Mouse (Mus musculus): ENCODE measurements around the gene Il34. TPM values are rescaled to one million over a fixed set of nuclear protein-coding genes. Genes with fewer than 3 reads are reported as not detected.

The Il34 gene
- polyA plus RNA-seq, 1 experiment from 2014 or later: 1.1 TPM

DNA sequence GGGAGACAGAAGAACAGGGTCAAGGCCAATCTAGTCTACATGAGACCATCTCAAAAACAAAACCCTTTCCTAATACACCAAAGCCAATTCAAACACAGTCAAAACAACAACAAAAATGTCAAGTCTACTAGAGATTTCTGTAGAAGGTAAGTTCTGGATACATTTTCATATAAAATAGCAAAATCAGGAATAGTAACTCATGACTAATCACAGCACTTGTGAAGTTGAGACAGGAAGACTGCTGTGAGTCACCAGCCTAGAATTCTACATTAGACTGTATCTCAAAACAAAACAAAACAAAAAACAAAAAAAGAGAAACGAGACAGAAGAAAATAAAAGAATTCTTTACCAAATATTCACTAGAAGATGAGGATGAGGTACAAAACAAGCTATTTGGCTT lies 19.1 kb upstream of the Il34 start:
- Histone ChIP-seq H3K36me3 (peaks cover 97% of the 10 kb centered on the region), H3K9ac (replicated peaks) (no peak overlapping the region), H3K9me3 (no peaks in the 10 kb centered on the region), H3K27me3 (no peaks in the 10 kb centered on the region), H3K27ac (replicated peaks) (no peak overlapping the region), H3K4me2 (replicated peaks) (no peak overlapping the region), H3K4me1 (no peaks in the 10 kb centered on the region), H3K4me3 (no peak overlapping the region)
- 94% methylated on average over 1 of the region's 1 CpGs for WGBS
- no peak for ATAC-seq (ENCODE audit: low FRiP score, low read depth)

DNA sequence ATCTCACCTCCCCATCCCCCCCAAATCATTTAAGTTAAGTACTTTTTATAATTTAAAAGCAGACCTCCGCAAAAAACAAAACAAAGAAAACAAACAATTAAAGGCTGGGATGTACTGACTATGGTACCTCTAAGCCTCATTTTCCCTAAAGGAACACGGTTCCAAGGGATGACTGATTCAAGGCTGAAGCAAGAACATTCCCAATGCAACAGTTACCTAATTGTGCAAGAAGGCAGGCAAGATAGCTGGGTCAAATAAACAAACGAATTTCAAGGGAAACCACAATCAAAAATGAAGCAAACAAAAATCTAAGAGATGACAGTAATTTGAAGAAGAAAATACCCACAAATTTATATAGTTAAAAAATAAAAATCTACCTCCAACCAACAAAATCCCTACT lies 16.2 kb upstream of the Il34 start:
- no peaks in the 10 kb centered on the region for H3K9me3 ChIP-seq
- H3K27ac ChIP-seq (replicated peaks): no peak overlapping the region
- no peak overlapping the region for H3K4me3 ChIP-seq
- H3K27me3 ChIP-seq: no peaks in the 10 kb centered on the region
- H3K9ac ChIP-seq (replicated peaks): no peak overlapping the region
- no peak for ATAC-seq (ENCODE audit: low FRiP score, low read depth)
- no peaks in the 10 kb centered on the region for H3K4me1 ChIP-seq
- WGBS: 92% methylated on average over 3 of the region's 3 CpGs
- H3K36me3 ChIP-seq: peaks cover 99% of the 10 kb centered on the region
- no peak overlapping the region for H3K4me2 ChIP-seq (replicated peaks)

DNA sequence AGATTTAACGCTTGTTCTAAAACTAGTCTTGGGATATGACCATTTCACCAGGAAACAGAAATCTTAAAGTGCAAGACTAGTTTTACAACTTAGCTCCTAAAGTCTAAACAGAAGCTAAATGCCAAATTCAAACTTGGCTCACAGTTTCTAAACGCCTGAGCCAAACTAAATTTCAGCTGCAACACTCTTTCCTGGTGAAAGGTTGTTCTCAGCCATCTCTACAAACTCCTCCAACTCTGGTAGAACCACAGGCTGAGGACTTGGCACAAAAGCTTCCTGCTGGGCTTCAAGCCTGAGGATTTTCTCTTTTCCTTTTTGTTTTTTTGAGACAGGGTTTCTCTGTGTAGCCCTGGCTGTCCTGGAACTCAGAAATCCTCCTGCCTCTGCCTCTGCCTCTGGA lies 14.5 kb upstream of the Il34 start:
- Histone ChIP-seq H3K36me3 (peaks cover 99% of the 10 kb centered on the region), H3K4me1 (no peaks in the 10 kb centered on the region), H3K9me3 (no peaks in the 10 kb centered on the region), H3K27me3 (no peaks in the 10 kb centered on the region), H3K4me3 (no peak overlapping the region), H3K4me2 (replicated peaks) (no peak overlapping the region), H3K9ac (replicated peaks) (no peak overlapping the region), H3K27ac (replicated peaks) (no peak overlapping the region)
- ATAC-seq (ENCODE audit: low FRiP score, low read depth): no peak
- WGBS: 98% methylated on average over 2 of the region's 2 CpGs

DNA sequence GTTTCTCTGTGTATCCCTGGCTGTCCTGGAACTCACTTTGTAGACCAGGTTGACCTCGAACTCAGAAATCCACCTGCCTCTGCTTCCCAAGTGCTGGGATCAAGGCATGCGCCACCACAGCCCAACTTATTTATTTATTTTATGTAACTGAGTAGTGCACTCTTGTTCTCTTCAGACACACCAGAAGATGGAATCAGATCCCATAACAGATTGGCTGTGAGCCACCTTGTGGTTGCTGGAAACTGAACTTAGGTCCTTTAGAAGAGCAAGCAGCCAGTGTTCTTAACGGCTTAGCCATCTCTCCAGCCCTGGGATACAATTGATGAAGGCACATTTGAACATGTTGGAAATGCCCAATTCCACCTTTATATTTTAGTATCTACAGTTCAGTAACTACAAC lies 12.9 kb upstream of the Il34 start:
- no peak overlapping the region for H3K4me3 ChIP-seq
- no peak overlapping the region for H3K27ac ChIP-seq (replicated peaks)
- H3K27me3 ChIP-seq: no peaks in the 10 kb centered on the region
- peaks cover 100% of the 10 kb centered on the region for H3K36me3 ChIP-seq
- 93% methylated on average over 3 of the region's 3 CpGs for WGBS
- no peaks in the 10 kb centered on the region for H3K4me1 ChIP-seq
- H3K9me3 ChIP-seq: no peaks in the 10 kb centered on the region
- H3K4me2 ChIP-seq (replicated peaks): no peak overlapping the region
- no peak for ATAC-seq (ENCODE audit: low FRiP score, low read depth)
- no peak overlapping the region for H3K9ac ChIP-seq (replicated peaks)

DNA sequence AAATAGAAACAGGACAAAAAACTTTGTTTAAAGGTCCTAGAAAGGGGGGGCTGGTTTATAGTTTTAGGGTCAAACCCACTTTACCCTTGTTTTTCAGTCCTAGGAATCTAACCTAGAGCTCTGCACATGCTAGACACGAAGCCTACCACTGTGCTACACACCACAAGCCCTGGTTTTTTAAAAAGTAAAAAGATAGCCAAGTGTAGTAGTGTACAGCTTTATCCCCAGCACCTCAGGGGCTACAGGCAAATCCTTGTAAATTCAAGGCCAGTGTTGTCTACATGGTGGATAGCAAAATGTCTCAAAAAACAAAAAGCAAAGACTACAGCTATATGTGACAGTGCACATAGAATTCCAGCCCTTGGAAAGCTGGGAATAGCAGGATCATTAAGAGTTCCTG lies 11.3 kb upstream of the Il34 start:
- Histone ChIP-seq H3K9me3 (no peaks in the 10 kb centered on the region), H3K4me3 (no peak overlapping the region), H3K27ac (replicated peaks) (no peak overlapping the region), H3K27me3 (no peaks in the 10 kb centered on the region), H3K4me1 (no peaks in the 10 kb centered on the region), H3K4me2 (replicated peaks) (no peak overlapping the region), H3K36me3 (peaks cover 100% of the 10 kb centered on the region), H3K9ac (replicated peaks) (no peak overlapping the region)
- 84% methylated on average over 1 of the region's 1 CpGs for WGBS
- no peak for ATAC-seq (ENCODE audit: low FRiP score, low read depth)

DNA sequence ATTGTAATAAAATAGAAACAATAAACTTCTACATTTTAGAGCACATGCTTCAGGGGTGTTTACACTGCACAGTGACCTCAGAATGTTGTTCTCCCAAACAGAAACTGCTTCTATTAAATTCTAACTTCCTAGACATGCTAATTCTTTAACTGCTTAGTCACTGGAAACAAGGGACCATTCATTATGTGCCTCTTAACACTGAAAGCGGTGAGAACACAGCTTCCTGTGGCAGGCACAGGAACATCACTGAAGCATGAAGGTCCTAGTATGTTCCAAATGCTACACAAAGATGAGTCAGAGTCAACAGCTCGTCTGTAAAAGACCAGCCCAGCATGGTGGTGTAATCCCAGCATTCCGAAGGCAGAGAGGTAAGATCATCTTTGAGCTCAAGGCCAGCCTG lies 9.6 kb upstream of the Il34 start:
- Histone ChIP-seq H3K36me3 (peaks cover 100% of the 10 kb centered on the region), H3K4me1 (no peaks in the 10 kb centered on the region), H3K4me2 (replicated peaks) (no peak overlapping the region), H3K4me3 (no peak overlapping the region), H3K27ac (replicated peaks) (no peak overlapping the region), H3K9ac (replicated peaks) (no peak overlapping the region), H3K27me3 (no peaks in the 10 kb centered on the region), H3K9me3 (no peaks in the 10 kb centered on the region)
- WGBS: 78% methylated on average over 3 of the region's 3 CpGs
- ATAC-seq (ENCODE audit: low FRiP score, low read depth): no peak

DNA sequence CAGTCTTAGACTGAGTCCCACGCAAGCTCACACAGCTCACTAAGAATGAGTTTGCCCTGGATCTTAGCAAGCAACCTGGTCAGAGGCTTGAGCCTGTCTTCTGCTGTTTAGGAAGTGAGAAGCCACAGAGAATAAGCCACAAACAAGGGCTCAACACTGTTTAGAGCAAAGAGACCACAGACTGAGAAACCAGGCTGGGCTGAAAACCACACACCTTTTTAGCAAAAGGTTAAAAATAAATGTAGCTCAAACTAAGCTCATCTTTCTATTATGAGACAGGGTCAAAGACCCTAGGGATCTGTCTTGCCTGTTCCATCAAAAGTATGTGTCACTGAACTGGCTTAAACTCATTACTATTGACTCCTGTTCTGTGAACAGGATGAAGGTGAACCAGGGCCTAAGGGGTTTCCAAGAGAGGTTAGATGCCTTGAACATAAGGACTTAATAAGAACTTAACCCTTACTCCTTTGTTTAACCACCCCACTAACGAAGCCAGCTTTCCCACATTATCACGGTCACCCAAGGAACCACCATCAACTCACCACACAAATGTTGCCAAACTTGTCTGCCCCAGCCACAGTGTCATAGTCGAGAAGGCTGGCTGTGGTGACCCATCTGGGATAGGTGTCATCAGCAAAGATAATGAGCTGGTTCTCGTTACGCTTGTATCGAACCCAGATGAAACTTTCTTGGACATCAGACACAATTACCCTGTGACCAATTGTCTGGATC lies 7.5 kb upstream of the Il34 start:
- Histone ChIP-seq H3K36me3 (peaks cover 100% of the 10 kb centered on the region), H3K27ac (replicated peaks) (no peak overlapping the region), H3K4me3 (no peak overlapping the region), H3K9me3 (no peaks in the 10 kb centered on the region), H3K9ac (replicated peaks) (no peak overlapping the region), H3K27me3 (no peaks in the 10 kb centered on the region), H3K4me2 (replicated peaks) (no peak overlapping the region), H3K4me1 (no peaks in the 10 kb centered on the region)
- no peak for ATAC-seq (ENCODE audit: low FRiP score, low read depth)
- WGBS: 92% methylated on average over 7 of the region's 7 CpGs

DNA sequence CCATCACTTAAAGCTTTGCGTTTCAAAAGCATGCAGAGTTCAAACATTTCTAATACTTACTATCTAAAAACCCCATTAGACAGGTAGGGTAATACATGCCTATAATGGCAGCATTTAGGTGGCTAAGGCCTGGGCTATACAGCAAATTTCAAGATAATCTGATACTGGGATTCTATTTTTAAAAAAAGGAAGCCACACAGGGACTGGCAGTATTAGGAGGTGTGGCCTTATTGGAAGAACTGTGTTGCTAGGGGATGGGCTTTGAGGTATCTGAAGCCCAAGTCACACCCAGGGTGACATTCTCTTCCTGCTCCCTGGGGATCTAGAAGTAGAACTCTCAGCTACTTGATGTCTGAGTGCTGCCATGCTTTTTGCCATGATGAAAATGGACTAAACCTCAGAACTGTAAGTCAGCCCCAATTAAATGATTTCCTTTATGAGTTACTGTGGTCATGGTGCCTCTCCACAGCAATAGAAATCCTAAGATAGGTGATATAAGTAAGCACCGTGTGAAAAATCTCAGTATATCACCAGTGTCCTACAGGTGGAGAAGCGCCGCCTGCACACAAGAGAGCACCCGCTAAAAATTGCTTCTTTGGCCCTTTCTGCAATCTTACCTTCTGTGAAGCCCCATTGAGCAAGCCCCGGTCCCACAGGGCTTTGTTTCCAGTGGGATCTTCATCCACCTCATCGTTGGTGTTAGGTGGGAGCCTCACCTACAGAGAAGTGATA lies 6.8 kb upstream of the Il34 start:
- H3K4me3 ChIP-seq: no peak overlapping the region
- peaks cover 93% of the 10 kb centered on the region for H3K36me3 ChIP-seq
- H3K4me1 ChIP-seq: no peaks in the 10 kb centered on the region
- no peak for ATAC-seq (ENCODE audit: low FRiP score, low read depth)
- no peak overlapping the region for H3K9ac ChIP-seq (replicated peaks)
- 97% methylated on average over 7 of the region's 7 CpGs for WGBS
- H3K9me3 ChIP-seq: no peaks in the 10 kb centered on the region
- H3K27me3 ChIP-seq: no peaks in the 10 kb centered on the region
- no peak overlapping the region for H3K27ac ChIP-seq (replicated peaks)
- no peak overlapping the region for H3K4me2 ChIP-seq (replicated peaks)

DNA sequence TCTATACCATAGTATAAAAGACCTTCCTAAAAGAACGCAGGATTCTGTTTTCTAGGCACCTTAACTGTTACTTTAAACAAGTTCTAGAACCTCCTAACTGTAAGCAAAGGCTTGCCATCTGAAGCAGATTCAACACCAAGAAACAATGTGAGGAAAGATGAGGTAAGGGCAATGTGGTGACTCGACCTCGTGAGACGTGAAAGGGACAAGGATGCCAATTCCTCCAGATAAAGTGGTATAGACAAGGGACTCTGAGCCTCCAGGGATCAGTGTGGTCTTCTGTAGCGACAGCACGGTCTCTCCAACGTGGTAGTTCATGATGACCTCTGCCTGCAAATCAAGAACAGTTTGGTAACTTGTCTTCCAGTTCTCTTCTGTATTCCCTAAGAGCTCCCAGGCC lies 6.1 kb upstream of the Il34 start:
- H3K27me3 ChIP-seq: no peaks in the 10 kb centered on the region
- WGBS: 93% methylated on average over 7 of the region's 7 CpGs

DNA sequence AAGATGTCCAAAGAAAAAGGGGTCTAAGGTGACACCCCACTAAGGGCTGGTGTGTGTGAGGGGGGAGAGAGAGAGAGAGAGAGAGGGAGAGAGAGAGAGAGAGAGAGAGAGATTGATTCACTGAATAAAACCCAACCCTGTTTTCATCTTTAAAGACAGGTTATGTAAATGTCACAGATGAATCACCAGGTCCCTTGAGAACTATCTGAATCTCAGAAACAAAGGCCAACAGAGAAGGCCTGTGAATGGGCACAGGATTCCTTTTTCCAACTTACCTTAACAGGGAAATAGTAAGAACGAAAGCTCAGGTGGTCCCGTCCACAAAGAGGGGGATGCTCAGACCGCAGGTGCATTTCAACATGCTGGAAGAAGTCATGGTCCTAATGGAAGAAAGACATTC lies 5.4 kb upstream of the Il34 start:
- H3K4me1 ChIP-seq: no peaks in the 10 kb centered on the region
- no peaks in the 10 kb centered on the region for H3K27me3 ChIP-seq
- no peak overlapping the region for H3K4me3 ChIP-seq
- no peak overlapping the region for H3K9ac ChIP-seq (replicated peaks)
- WGBS: 97% methylated on average over 3 of the region's 3 CpGs
- ATAC-seq (ENCODE audit: low FRiP score, low read depth): no peak
- H3K4me2 ChIP-seq (replicated peaks): no peak overlapping the region
- H3K27ac ChIP-seq (replicated peaks): no peak overlapping the region
- no peaks in the 10 kb centered on the region for H3K9me3 ChIP-seq
- H3K36me3 ChIP-seq: peaks cover 79% of the 10 kb centered on the region

More for the DNA sequence above, 6.1 kb upstream of the Il34 start:
- Histone ChIP-seq H3K4me3 (no peak overlapping the region), H3K4me1 (no peaks in the 10 kb centered on the region), H3K36me3 (peaks cover 86% of the 10 kb centered on the region), H3K9ac (replicated peaks) (no peak overlapping the region), H3K4me2 (replicated peaks) (no peak overlapping the region), H3K9me3 (no peaks in the 10 kb centered on the region), H3K27ac (replicated peaks) (no peak overlapping the region)
- ATAC-seq (ENCODE audit: low FRiP score, low read depth): no peak

DNA sequence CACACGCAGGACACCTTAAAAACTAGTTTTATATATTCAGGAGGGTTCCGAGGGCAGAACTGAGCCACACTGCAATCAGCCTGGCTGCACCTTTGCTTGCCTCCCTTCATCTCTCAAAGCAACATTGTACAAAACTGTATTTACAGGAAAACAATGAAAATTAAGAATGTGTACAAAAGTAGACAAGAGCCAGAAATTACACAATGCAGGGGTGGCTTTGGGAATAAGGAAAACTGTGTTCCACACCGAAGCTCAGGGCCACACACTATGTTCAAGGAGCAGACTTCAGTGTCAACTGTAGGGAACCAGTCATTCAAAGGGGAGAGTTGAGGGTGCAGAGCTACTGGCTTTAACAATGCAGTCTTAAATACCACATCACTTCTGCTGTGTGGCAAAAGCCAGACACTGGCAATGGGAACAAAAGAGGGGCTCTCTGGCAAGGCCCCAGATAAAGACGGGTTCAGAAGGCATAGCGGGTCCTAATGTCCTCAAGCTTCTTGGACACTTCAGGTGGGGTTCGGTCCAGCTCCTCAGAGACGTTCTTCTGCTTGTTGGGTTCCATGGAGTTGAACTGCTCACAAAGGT lies 4.8 kb upstream of the Il34 start:
- Histone ChIP-seq H3K9me3 (no peaks in the 10 kb centered on the region), H3K4me1 (no peaks in the 10 kb centered on the region), H3K27ac (replicated peaks) (no peak overlapping the region), H3K9ac (replicated peaks) (no peak overlapping the region), H3K27me3 (no peaks in the 10 kb centered on the region), H3K4me3 (no peak overlapping the region), H3K36me3 (peaks cover 74% of the 10 kb centered on the region), H3K4me2 (replicated peaks) (no peak overlapping the region)
- WGBS: 91% methylated on average over 7 of the region's 7 CpGs
- no peak for ATAC-seq (ENCODE audit: low FRiP score, low read depth)

DNA sequence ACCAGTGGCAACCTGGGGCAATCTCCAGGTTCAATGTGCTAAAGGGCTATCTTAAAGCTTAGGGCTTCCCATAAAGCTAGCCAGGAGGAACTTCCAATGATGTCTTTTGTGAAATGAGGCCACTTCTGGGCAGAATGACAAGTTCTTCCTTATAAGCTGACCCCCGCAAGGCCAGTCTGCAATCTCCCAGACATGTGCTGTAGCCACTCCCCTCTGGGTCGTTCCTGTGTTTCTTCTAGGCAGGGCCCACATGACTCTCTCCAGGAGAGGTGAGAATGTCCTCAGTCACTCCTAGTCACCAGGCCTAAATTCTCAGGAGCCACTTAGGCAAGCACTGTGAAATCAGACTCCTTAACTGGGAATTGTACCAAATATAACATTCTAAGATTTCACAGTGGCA lies 4.1 kb upstream of the Il34 start:
- ATAC-seq (ENCODE audit: low FRiP score, low read depth): no peak
- WGBS: 58% methylated on average over 2 of the region's 2 CpGs

More for the DNA sequence above, 4.1 kb upstream of the Il34 start:
- Histone ChIP-seq H3K9me3 (no peaks in the 10 kb centered on the region), H3K4me1 (no peaks in the 10 kb centered on the region), H3K9ac (replicated peaks) (no peak overlapping the region), H3K36me3 (peaks cover 67% of the 10 kb centered on the region), H3K4me3 (no peak overlapping the region), H3K27ac (replicated peaks) (no peak overlapping the region), H3K27me3 (no peaks in the 10 kb centered on the region), H3K4me2 (replicated peaks) (no peak overlapping the region)

All from midbrain, embryonic 12.5 days (tissue).